Mouse (Mus musculus) bone marrow, adult 2 months (tissue): ENCODE measurements around the gene Pttg1ip. TPM values are rescaled to one million over a fixed set of nuclear protein-coding genes. Genes with fewer than 3 reads are reported as not detected.

Experiments
- H3K27ac ChIP-seq: fragments of 200-500 bp; 2 replicates; pipeline ENCODE4 v1.5.1; 2012; ENCODE audit warnings: low read depth, mild to moderate bottlenecking, control low read depth, inconsistent platforms, low read length; ENCODE audit not compliant: control insufficient read depth, poor library complexity, insufficient read depth
- H3K4me1 ChIP-seq: fragments of 200-500 bp; 2 replicates; pipeline ENCODE4 v1.6.1; 2011; ENCODE audit warnings: low read length; ENCODE audit not compliant: control insufficient read depth, insufficient read depth
- H3K4me3 ChIP-seq: fragments of 200-500 bp; replicated peaks from 2 replicates; pipeline ENCODE3; 2011; ENCODE audit warnings: mild to moderate bottlenecking, low read depth, low read length, control low read depth; ENCODE audit not compliant: control insufficient read depth
- CTCF ChIP-seq: fragments of 200-500 bp; IDR thresholded peaks from 2 replicates; pipeline ENCODE4 v1.5.1; 2011; ENCODE audit warnings: low read length, control low read depth; ENCODE audit not compliant: control insufficient read depth, insufficient read depth
- POLR2A ChIP-seq: fragments of 200-500 bp; IDR thresholded peaks from 2 replicates; pipeline ENCODE4 v1.6.1; 2011; ENCODE audit warnings: low read depth, mild to moderate bottlenecking, control low read depth, low read length, borderline replicate concordance; ENCODE audit not compliant: control insufficient read depth
- WGBS: fragments of 180-500 bp; shearing (Covaris S2); methylation state at CpG from one replicate; pipeline ENCODE4 v1.1.7; 2018; 5-methylcytosine and 5-hydroxymethylcytosine counted together
- polyA plus RNA-seq: library from polyadenylated mRNA; stranded (reverse); fragments of >200 nt; gene quantifications from 2 replicates; pipeline ENCODE4 v1.2.4, GENCODE M21; 2011; ENCODE audit warnings: low replicate concordance; ENCODE audit not compliant: missing spikeins, insufficient read depth, insufficient read length

The Pttg1ip gene
- polyA plus RNA-seq, 1 experiment: 67.0 TPM

DNA sequence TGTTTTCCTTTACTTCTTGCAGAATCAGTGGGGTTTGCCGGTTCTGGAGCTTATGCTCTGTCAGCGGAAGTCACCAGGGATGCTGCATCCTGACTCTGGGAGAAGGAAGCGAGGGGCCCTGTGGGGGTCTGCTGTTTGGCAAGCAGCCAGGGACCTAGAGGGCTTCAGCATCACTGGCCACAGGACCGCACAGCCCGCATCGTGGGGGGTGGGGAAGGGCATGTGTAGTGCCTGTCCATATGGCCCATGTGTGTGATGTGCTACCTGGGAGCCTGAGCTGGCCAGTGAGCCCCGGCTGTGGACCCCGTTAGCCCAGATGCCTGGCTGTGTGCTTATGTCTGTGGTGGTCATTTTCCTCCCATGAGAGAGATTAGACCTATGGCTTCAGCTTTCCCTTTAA, 8.2 kb downstream of the Pttg1ip start:
- 84% methylated on average over 8 of the region's 8 CpGs for WGBS
- H3K4me1 ChIP-seq: peaks cover 4% of the 10 kb centered on the region
- no peak overlapping the region for H3K27ac ChIP-seq
- no peak for TF ChIP-seq POLR2A
- TF ChIP-seq CTCF: no peak
- H3K4me3 ChIP-seq: no peak overlapping the region

DNA sequence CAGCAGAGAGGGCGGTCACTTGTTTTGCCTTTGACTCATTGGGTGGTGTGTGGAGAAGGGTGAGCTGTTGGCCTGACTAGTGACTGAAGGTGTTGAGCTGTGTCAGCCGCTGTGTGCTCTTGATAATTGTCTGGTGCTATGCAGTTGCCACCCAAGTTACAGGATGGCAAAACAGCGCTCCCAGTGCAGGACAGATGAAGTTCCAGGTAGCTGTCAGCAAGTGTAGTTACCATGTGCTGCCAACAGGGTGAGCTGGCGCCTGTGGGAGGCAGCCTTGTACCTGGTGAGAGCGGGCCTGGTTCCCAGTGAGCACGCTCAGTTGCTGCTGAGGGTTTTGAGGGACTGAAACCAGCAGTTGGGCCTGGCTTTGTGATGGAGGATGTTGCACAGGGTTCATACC, 9.3 kb downstream of the Pttg1ip start:
- H3K4me3 ChIP-seq: no peak overlapping the region
- 41% methylated on average over 6 of the region's 6 CpGs for WGBS
- H3K4me1 ChIP-seq: peaks cover 4% of the 10 kb centered on the region
- TF ChIP-seq CTCF (peak; percentile 86), POLR2A (no peak)
- H3K27ac ChIP-seq: peak overlapping the region; percentile 17; the same call in 1 of the 2 replicates

DNA sequence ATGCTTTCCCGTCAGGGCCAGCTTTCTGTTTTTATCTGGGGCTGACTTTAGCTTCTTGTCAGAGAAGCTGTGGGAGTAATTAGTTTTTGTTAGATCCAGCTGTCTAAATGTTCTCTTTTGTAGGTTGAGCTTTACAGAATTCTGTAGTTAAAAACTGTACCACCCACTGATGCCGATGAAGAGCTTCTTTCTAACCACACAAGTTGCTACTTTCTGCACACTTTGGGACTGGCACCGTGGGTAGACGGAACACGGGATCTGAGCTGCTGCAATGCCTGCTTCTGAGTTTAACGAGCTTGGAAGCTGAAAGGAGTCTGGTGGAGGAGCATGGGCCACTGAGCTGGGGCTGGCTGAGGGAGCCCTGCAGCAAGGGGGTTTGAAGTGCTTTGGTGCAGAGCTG, 10.0 kb downstream of the Pttg1ip start:
- TF ChIP-seq CTCF: no peak
- H3K4me3 ChIP-seq: no peak overlapping the region
- 87% methylated on average over 6 of the region's 6 CpGs for WGBS
- H3K27ac ChIP-seq: no peak overlapping the region
- peaks cover 4% of the 10 kb centered on the region for H3K4me1 ChIP-seq

DNA sequence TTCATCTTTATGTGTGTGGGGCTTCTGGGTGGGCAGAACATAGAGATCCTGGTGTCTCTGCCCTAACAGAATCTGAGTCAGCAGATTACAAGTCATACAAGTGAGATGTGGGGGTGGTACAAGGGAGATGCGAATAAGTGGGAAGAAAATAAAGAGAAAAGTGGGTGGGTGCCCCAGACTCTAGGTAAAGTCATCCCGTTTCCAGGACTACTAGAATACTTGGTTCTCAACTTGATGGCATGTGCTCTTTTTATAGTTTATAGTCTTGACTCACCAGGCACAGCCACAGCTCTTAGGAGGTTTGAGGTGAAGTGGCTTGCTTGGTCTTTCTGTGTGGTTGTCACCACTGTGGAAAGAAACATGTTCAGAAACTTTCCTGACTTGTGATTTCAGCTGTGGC, 14.5 kb downstream of the Pttg1ip start:
- Histone ChIP-seq H3K4me3 (no peak overlapping the region), H3K27ac (no peak overlapping the region), H3K4me1 (no peaks in the 10 kb centered on the region)
- WGBS: 82% methylated on average over 2 of the region's 2 CpGs
- TF ChIP-seq CTCF (no peak), POLR2A (no peak)

DNA sequence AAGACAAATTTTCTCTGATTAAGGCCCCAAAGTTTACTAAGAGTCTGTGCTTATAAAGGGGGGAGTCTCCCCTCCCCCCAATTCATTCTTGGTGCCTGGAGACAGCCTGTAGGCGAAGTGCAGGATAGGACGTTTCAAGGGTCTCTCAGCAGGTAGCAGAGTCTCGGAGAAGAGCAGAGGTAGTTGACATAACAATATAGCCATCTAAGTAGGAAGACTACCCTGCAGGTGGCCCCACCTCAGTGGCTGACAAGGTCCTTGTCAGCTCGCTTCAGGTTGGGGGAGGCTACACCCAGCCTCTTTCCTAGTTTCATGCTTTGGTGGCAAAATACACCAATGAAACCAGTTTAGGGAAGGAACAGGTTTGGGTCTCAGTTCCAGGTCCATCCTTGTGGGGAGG, 21.5 kb downstream of the Pttg1ip start:
- TF ChIP-seq CTCF: no peak
- Histone ChIP-seq H3K4me1 (peaks cover 2% of the 10 kb centered on the region; the same call in 1 of the 2 replicates), H3K27ac (no peak overlapping the region), H3K4me3 (no peak overlapping the region)
- WGBS: 77% methylated on average over 4 of the region's 4 CpGs

DNA sequence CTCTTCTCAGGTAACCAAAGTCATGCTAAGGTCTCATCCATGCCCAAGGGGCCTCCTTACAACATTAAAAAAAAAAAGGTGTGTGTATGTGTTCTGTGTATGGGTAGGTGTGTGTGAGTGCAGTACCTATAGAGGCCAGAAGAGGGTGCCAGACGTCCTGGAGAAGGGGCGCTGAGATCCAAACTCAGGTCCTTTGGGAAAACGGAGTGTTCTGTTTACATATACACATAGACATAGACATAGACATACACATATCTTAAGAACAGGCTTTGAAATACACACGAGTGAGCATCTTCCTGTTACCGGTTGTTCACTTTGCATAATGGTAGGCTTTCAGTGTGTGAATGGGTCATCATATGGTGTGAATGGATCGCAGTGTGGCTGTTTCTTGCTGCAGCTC, 22.6 kb downstream of the Pttg1ip start:
- Histone ChIP-seq H3K4me1 (peaks cover 2% of the 10 kb centered on the region; the same call in 1 of the 2 replicates), H3K4me3 (no peak overlapping the region), H3K27ac (no peak overlapping the region)
- TF ChIP-seq POLR2A (no peak), CTCF (peak; percentile 33; the same call in 1 of the 2 replicates)
- WGBS: 92% methylated on average over 6 of the region's 6 CpGs

DNA sequence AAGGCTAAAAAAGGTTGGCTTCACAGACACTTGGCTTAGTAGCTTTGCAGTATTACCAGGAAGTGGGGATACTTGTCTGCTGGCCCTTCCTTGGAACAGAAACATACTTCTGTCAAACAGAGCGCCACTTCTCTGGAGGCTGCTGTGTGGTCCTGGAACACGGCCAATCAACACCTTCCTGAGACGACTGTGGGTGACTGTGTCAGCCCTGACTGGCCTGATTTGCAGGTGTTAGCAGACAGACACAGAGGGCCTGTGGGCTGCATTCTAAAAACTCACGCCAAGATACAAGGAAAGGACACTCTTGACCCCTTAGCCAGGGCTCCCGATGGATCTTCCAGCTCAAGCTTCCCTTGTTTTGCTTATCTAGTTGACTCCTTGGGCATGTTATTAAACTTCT, 23.4 kb downstream of the Pttg1ip start:
- 55% methylated on average over 5 of the region's 5 CpGs for WGBS
- TF ChIP-seq POLR2A: no peak
- TF ChIP-seq CTCF: no peak
- Histone ChIP-seq H3K4me1 (peaks cover 2% of the 10 kb centered on the region; the same call in 1 of the 2 replicates), H3K27ac (no peak overlapping the region), H3K4me3 (no peak overlapping the region)

DNA sequence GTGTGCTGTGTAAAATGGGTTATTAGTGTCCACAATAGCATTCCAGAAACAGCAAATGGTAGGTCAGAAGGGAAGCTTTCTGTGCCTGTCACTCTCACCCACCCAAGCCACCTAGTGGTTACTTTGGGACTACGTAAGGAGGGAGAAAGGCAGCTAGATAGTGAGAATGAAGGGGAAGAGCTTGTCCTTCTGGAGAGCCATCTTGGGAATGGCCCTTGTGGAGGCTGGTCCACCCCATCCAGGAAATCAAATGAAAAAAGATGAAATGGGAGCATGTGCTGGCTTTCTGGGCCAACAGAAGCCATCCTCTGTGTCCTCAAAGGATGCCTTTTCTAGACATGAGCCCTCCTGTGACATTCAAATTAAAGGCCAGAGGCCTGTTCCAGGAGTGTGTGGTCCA, 23.8 kb downstream of the Pttg1ip start:
- Histone ChIP-seq H3K4me1 (peaks cover 2% of the 10 kb centered on the region; the same call in 1 of the 2 replicates), H3K4me3 (no peak overlapping the region), H3K27ac (peak overlapping the region; percentile 98)
- WGBS: 17% methylated on average over 1 of the region's 1 CpGs
- TF ChIP-seq CTCF (peak; percentile 55; the same call in 1 of the 2 replicates), POLR2A (no peak)

DNA sequence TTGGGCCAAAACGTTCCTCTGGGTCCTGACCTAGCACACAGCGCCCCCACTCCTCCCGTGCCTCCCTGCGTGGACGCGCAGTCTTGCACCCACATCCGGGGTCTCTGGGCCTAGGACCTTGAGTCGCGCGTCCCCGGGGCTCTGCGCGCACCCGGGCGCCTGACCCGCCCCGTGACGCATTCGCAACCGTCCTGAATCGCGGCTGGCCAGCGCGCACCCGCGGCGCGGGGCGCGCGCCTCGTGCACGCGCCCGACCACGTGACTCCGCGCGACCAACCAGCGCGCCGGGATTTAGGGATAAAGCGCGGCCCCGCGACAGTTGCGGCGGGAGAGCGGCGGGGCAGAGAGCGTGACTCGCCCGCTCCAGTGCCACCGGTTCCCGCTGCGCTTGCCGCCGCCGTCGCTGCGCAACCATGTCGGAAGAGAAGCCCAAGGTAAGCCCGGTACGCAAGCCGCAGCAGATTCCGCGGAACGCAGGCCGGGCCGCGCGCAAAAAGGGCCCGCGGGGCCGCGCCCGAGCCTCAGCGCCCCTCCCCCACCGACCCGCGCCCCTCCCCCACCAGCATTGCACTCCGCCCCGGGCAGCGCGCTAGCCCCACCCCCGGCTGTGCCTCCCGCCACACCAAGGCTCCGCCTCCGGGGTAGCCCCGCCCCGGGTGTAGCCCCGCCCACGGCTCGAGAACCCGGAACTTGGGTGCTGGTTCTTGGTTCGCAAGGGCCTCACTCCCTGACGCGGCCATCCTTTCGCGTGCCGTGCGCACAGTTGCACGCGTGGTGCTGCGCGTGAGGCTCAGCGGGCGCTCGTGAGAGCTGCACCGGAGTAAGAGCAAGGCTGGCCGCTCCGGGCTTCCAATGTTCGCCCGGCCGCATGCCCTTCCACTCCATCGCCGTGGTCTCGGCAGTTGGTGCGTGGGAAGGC, 24.6 kb downstream of the Pttg1ip start, which contains the start of the genes Sumo3 and Gm49325:
TSS of gene Sumo3 (plus strand) at position 190 of the 919 bp plus-strand sequence.
TSS of gene Gm49325 (plus strand) at position 290 of the 919 bp plus-strand sequence.
- under 1% methylated on average over 117 of the region's 119 CpGs for WGBS
- Histone ChIP-seq H3K4me3 (peak within 1 kb of the TSS; percentile 86), H3K27ac (peak within 1 kb of the TSS; percentile 98), H3K4me1 (peaks cover 2% of the 10 kb centered on the region; the same call in 1 of the 2 replicates)
- TF ChIP-seq CTCF (peak; percentile 22; the same call in 1 of the 2 replicates), POLR2A (peak; percentile 96)
